Mouse (Mus musculus) bone marrow macrophage, adult 2 months (primary cell): ENCODE data around the gene Cdc42bpb. TPM values are rescaled to one million over a fixed set of nuclear protein-coding genes. Genes with fewer than 3 reads are reported as not detected.

Experiments
- H3K27ac ChIP-seq: 2 replicates; pipeline ENCODE4 v1.5.1; 2012; ENCODE audit warnings: low read depth, low read length; ENCODE audit not compliant: insufficient read depth
- H3K4me1 ChIP-seq: 2 replicates; pipeline ENCODE4 v1.6.1; 2012; ENCODE audit warnings: low read length; ENCODE audit not compliant: control insufficient read depth, insufficient read depth
- H3K4me3 ChIP-seq: 2 replicates; pipeline ENCODE4 v1.5.1; 2012; ENCODE audit warnings: mild to moderate bottlenecking, low read length, moderate library complexity; ENCODE audit not compliant: insufficient read depth
- CTCF ChIP-seq: IDR thresholded peaks from 2 replicates; pipeline ENCODE4 v1.5.1; 2012; ENCODE audit warnings: low read depth, mild to moderate bottlenecking, low read length, moderate library complexity
- POLR2A ChIP-seq: IDR thresholded peaks from 2 replicates; pipeline ENCODE4 v1.6.1; 2012; ENCODE audit warnings: mild to moderate bottlenecking, low read depth, low read length, borderline replicate concordance
- polyA plus RNA-seq: library from polyadenylated mRNA; stranded (reverse); fragments of >200 nt; gene quantifications from 2 replicates; pipeline ENCODE4 v1.2.4, GENCODE M21; 2012; ENCODE audit not compliant: missing spikeins, insufficient read depth, insufficient read length

Gene Cdc42bpb
- polyA plus RNA-seq, 1 experiment = 41.6 TPM

DNA sequence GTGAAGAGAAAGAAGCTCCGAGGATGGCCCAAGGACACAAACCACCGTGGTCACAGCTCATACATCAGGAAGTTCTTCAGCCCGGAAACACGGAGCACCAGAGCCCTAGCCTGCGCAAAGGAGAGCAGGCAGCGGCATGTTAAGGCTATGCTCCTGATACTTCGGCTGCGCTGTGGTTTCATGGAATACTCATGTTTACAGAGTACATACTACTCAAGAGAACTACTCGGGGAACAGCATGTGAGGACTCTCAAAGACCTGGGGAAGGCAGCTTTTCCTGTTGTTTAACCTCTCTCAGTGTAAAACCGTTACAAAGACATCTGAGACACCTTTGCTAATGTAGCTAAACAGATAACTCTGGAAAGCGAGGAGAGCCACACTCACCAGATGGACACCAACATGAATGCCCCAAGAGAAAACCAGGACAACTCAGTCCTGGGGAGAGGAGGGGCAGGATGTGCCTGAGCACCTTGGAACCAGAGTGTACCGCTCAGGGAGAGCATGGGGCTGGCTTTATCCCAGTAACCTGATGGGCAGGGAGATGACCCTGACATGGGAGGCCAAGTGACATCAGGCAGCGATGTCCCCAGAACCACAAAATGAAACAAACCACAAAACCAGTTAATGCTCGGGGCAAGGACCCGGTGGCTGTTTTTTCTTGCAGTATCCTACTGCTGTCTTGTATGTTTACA, 27.8 kb downstream of the Cdc42bpb start:
- H3K27ac ChIP-seq = no peak overlapping the region
- 0 out of 2 replicates have a peak, but pooled peaks cover 2% of the 10 kb centered on the region for H3K4me1 ChIP-seq
- no peak overlapping the region for H3K4me3 ChIP-seq
- TF ChIP-seq POLR2A (no peak), CTCF (no peak)

DNA sequence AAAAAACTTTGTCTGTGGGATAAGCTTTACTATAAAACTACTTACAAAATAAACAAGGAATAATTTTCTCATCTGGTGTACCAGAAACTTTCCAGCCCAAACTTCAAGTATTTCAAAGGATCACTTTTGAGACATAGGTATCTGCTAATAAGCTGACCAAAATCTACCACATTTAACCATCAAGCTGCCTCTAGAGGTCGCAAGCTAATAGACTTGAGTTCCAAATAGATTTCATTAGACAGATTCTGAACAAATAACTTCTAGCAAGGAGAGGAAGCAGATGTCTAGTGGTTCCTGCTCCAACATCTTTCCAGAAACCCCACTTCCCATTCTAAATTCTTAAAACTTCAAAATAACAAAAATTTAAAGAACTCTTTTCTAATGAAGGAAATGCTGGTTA, 33.6 kb downstream of the Cdc42bpb start:
- H3K4me3 ChIP-seq = no peak overlapping the region
- H3K27ac ChIP-seq = no peak overlapping the region
- TF ChIP-seq POLR2A (no peak), CTCF (no peak)
- 0 out of 2 replicates have a peak, but pooled peaks cover 4% of the 10 kb centered on the region for H3K4me1 ChIP-seq

DNA sequence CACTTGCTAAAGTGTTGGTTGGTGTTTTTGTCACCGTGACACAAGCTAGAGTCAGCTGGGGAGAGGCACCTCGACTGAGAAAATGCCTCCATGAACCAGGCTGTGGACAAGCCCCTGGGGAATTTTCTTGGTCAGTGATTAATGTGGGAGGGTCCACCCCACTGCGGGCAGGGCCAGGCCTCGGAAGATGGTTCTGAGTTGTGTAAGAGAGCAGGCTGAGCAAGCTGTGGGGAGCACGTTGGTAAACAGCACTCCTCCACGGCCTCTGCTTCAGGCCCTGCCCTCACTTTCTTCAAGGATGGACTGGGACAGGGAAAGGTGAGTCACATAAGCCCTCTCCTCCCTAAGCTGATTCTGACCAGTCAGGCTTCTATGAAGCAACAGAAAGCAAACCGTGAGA, 36.8 kb downstream of the Cdc42bpb start:
- no peak overlapping the region for H3K4me3 ChIP-seq
- H3K27ac ChIP-seq = no peak overlapping the region
- 0 out of 2 replicates have a peak, but pooled peaks cover 2% of the 10 kb centered on the region for H3K4me1 ChIP-seq
- TF ChIP-seq CTCF (no peak), POLR2A (no peak)

DNA sequence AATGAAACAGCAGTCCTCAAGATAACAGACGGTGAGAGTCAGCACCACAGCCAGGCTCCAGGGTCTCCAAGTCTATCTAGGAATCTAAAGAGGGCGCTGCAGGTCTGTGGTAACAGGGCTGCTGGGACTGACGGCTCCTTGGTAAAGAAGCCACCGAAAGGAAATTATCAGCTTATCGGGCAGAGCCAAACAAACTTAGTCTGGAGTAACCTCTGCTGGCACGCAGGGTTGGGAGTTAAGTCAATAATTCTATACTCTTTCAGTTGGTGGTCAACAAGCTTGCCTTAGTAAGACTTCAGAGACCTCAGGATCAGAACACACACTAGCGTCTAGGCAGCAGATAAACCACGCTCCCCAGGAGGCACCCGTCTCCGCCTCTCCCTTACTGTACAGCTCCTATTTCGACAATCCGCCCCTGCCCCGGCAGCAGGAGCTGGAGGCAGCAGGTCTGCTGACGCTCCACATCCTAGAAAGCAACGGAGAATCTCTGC, 39.6 kb downstream of the Cdc42bpb start:
- TF ChIP-seq POLR2A (no peak), CTCF (no peak)
- Histone ChIP-seq H3K27ac (no peak overlapping the region), H3K4me3 (no peak overlapping the region), H3K4me1 (no peaks in the 10 kb centered on the region)

- no peak overlapping the region for H3K4me3 ChIP-seq
- H3K27ac ChIP-seq = no peak overlapping the region
- no peaks in the 10 kb centered on the region for H3K4me1 ChIP-seq
- no peak for TF ChIP-seq POLR2A
- TF ChIP-seq CTCF = no peak
These were observed 44.4 kb downstream of the Cdc42bpb start for GRCm38 (mm10) chr12:111333020-111333605.

DNA sequence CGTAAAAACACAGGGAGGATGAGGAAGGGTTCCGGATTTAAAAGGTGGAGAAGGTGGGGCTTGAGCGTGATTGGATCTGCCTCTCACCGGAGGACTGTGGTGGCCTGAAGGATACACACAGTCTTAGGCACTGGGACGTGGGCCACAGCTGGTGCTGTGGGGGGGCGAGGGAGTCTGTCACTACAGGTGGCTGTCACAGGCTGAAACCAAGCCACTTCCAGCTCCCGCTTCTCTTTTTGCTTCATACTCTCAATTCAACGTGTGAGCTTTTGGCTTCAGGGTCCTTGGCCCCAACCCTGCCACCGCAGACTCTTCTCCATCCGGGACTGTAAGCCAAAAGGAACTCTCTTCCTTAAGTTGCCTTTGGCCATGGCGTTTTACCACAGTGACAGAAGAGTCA, 45.1 kb downstream of the Cdc42bpb start:
- TF ChIP-seq POLR2A (no peak), CTCF (no peak)
- Histone ChIP-seq H3K4me3 (no peak overlapping the region), H3K27ac (no peak overlapping the region), H3K4me1 (no peaks in the 10 kb centered on the region)

DNA sequence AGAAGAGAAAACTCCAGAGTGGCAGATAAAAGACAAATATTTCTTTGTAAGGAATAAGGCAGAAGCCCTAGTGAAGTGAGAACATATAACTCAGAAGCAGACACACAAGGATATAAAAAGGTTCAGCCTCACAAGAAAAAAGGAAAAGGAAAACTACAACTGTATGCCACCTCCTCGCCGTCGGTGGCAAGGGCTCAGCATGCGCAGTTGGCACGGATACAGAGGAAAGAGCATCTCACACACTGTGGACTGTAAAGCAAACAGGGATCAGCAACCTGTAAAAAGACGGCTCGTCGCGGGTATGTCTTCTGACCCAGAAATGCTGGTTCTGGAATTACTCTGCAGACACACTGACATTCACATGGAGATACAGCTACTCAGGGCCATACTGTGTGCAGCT, 45.9 kb downstream of the Cdc42bpb start:
- H3K4me3 ChIP-seq = no peak overlapping the region
- no peak overlapping the region for H3K27ac ChIP-seq
- TF ChIP-seq CTCF (no peak), POLR2A (no peak)
- no peaks in the 10 kb centered on the region for H3K4me1 ChIP-seq

DNA sequence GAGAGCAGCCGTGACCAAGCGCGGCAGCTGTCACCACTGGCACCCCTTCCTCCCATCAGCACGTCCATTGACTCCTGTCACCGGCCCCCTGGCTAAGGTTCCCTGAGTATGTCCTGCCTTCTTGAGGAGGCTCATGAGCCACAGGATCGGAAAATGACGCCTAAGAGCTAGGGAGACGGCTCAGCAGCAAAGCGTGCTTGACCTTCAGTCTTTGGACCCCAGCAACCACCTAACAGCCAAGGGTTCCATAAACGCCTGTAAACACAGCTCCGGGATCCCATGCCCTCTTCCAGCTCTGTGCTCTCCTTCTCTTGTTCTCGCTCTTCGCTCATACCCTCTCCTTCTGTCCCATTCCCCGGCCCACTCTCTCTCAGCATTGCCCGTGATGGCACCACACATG, 48.2 kb downstream of the Cdc42bpb start:
- no peak overlapping the region for H3K27ac ChIP-seq
- H3K4me3 ChIP-seq = no peak overlapping the region
- no peak for TF ChIP-seq CTCF
- TF ChIP-seq POLR2A = no peak
- peaks cover 2% of the 10 kb centered on the region; the same call in 1 of the 2 replicates for H3K4me1 ChIP-seq

- H3K27ac ChIP-seq = no peak overlapping the region
- no peak overlapping the region for H3K4me3 ChIP-seq
- TF ChIP-seq CTCF (no peak), POLR2A (no peak)
- peaks cover 2% of the 10 kb centered on the region; the same call in 1 of the 2 replicates for H3K4me1 ChIP-seq
These were observed 49.2 kb downstream of the Cdc42bpb start for GRCm38 (mm10) chr12:111328360-111328759.

GRCm38 (mm10) chr12:111325744-111326424, 51.6 kb downstream of the Cdc42bpb start:
- Histone ChIP-seq H3K4me1 (peaks cover 2% of the 10 kb centered on the region; the same call in 1 of the 2 replicates), H3K4me3 (no peak overlapping the region), H3K27ac (no peak overlapping the region)
- TF ChIP-seq POLR2A = no peak
- TF ChIP-seq CTCF = no peak
